11 mouse cellular contexts compared by ENCODE assay signal in the genomic region with DNA sequence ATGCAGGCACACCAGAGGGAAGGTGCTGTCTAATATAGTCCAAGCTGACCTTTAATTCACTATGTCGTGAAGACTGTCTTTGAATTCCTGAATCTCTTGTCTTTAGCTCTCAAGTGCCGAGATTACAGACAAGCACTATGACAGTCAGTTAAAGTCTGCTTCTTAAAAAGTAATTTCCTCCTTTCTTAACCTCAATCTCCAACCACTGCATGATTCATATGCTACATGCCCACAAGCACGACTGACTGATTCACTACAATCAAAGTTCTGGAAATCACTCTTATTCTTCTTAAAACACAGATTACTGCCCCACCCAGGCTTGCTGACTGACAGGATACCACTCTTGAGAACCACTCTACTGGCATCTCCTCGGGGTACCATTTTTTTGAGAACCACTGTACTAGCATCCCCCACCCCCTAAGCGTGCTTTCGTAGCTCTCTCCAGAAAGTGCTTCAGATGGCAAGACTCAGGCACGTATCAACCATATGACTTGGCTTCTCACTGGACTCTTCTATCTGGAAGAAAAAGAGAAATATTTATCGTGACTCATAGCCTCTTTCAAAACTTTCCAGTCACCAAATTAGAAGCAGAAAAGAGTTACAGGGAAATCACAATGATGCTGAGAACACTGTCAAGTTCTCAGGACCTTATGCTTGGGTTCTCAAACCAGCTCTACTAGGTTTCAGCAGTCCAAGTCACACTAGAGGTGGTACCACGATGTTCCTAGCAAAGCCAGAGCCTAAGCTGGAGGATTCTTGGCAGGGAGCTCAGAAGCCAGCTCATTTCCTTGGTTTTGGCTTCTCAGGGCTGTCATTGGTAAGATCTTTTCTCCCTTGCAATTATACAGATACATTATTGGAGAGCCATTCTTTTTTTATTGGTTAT. TPM values are rescaled to one million over a fixed set of nuclear protein-coding genes. Genes with fewer than 3 reads are reported as not detected.
DNase-seq lines count a peak whose midpoint lies in the region; ATAC-seq and TF ChIP-seq lines count a peak whose summit lies in the region.
"Had no signal": no experiment of that assay in that cellular context is flagged by ENCODE, and none has a peak within 500 bp of the region (broad histone marks: within the 10 kb centered on the region; RNA-seq: fewer than 3 reads in every experiment).

No protein-coding gene starts in this region.

- no peaks in the 10 kb centered on the region for H3K27me3 ChIP-seq in heart, adult 2 months (ENCODE audit: control insufficient read depth, insufficient read depth, low read length)
- H3K27me3 ChIP-seq in heart, embryonic 11.5 days (ENCODE audit: control insufficient read depth, insufficient read depth, low read length), result no peaks in the 10 kb centered on the region
- peaks cover 3 to 4% of the 10 kb centered on the region in 2 experiments for H3K27me3 ChIP-seq in MEL (ENCODE audit: control insufficient read depth in 1 of 2, insufficient read depth in 2 of 2, low read length in 2 of 2)
- H3K27me3 ChIP-seq in forebrain, embryonic 13.5 days, result no peaks in the 10 kb centered on the region

- H3K9me3 ChIP-seq in heart, embryonic 11.5 days (replicated peaks; ENCODE audit: control insufficient read depth, low read length), result no peaks in the 10 kb centered on the region
- no peaks in the 10 kb centered on the region for H3K9me3 ChIP-seq in MEL (replicated peaks; ENCODE audit: insufficient read depth, low read length)
- no peaks in the 10 kb centered on the region for H3K9me3 ChIP-seq in forebrain, embryonic 13.5 days (replicated peaks)

- DNase-seq in heart, adult 2 months, result peak in 1 of 2 experiments; percentile 30
- peak; percentile 46 for DNase-seq in MEL (ENCODE audit: low read depth, low spot score)
- DNase-seq in naive thymus-derived CD4-positive, alpha-beta T cell, adult 2 months (ENCODE audit: low read depth), result peak; percentile 67
- no peak for DNase-seq in right cerebral cortex, adult 18-20 months
- DNase-seq in lung, postnatal 25 days (ENCODE audit: low spot score), result no peak
- DNase-seq: adrenal gland, postnatal 14 days; cerebellum, adult 9-11 months had no signal

- no peak overlapping the region for H3K9ac ChIP-seq in heart, adult 2 months (ENCODE audit: low read depth, low read length)
- H3K9ac ChIP-seq in heart, embryonic 11.5 days (ENCODE audit: low read depth, low read length), result no peak overlapping the region
- no peak overlapping the region for H3K9ac ChIP-seq in MEL (ENCODE audit: control insufficient read depth, low read depth, low read length, poor library complexity, severe bottlenecking)
- H3K9ac ChIP-seq in forebrain, embryonic 13.5 days, result no peak overlapping the region

- no peaks in the 10 kb centered on the region for H3K79me2 ChIP-seq in heart, adult 2 months (replicated peaks; ENCODE audit: control insufficient read depth, insufficient read depth, low read length)
- H3K79me2 ChIP-seq in MEL (ENCODE audit: control insufficient read depth, insufficient read depth, low read length, poor library complexity), result no peaks in the 10 kb centered on the region

- peak overlapping the region; percentile 61 for H3K27ac ChIP-seq in heart, adult 2 months
- no peak overlapping the region for H3K27ac ChIP-seq in heart, embryonic 11.5 days (ENCODE audit: low read depth, low read length)
- no peak overlapping the region for H3K27ac ChIP-seq in MEL (ENCODE audit: control insufficient read depth, low read depth, low read length)
- H3K27ac ChIP-seq in forebrain, embryonic 13.5 days, result no peak overlapping the region

- TF ChIP-seq RAD21 in MEL (IDR thresholded peaks at IDR 0.05; ENCODE audit: low read depth, low read length), result no peak

- no peak overlapping the region for H3K4me2 ChIP-seq in heart, embryonic 11.5 days
- no peak overlapping the region for H3K4me2 ChIP-seq in forebrain, embryonic 13.5 days
- H3K4me2 ChIP-seq: liver, embryonic 11.5 days had no signal

- WGBS in heart, adult 2 months, result 47% methylated on average over 9 of the region's 9 CpGs
- WGBS in heart, embryonic 11.5 days (ENCODE audit: insufficient replicate concordance), result 66% methylated on average over 9 of the region's 9 CpGs
- 86% methylated on average over 9 of the region's 9 CpGs for WGBS in forebrain, embryonic 13.5 days

- no peak for TF ChIP-seq CTCF in heart, adult 2 months (IDR thresholded peaks at IDR 0.05)
- no peak for TF ChIP-seq CTCF in MEL (IDR thresholded peaks at IDR 0.05 in 2 of 3, conservative IDR thresholded peaks at IDR 0.05 in 1 of 3; ENCODE audit: control insufficient read depth in 1 of 3, insufficient read depth in 1 of 3, low read depth in 2 of 3, low read length in 3 of 3, poor library complexity in 1 of 3, severe bottlenecking in 1 of 3)

- H3K4me3 ChIP-seq in heart, adult 2 months, result no peak overlapping the region
- no peak overlapping the region for H3K4me3 ChIP-seq in heart, embryonic 11.5 days (ENCODE audit: low read depth, low read length)
- H3K4me3 ChIP-seq in MEL (ENCODE audit: control insufficient read depth in 1 of 2, insufficient read depth in 1 of 2, low read depth in 2 of 2, low read length in 2 of 2), result no peak overlapping the region
- H3K4me3 ChIP-seq in forebrain, embryonic 13.5 days, result no peak overlapping the region

- ATAC-seq in heart, embryonic 11.5 days (replicated peaks; ENCODE audit: insufficient number of reproducible peaks, low FRiP score, low TSS enrichment), result no peak
- ATAC-seq in granulocyte monocyte progenitor cell, adult 5-6 weeks (replicated peaks; ENCODE audit: poor library complexity, severe bottlenecking), result peak; percentile 36
- no peak for ATAC-seq in forebrain, embryonic 13.5 days

- intact Hi-C loops in heart, adult 2 months (cut with DNase I), result no loop called here

- no peak for TF ChIP-seq POLR2A in heart, adult 2 months (IDR thresholded peaks at IDR 0.05; ENCODE audit: insufficient read depth, low read depth, low read length)
- TF ChIP-seq POLR2A in MEL (IDR thresholded peaks at IDR 0.05; ENCODE audit: control insufficient read depth in 1 of 2, insufficient read depth in 1 of 2, low read depth in 1 of 2, low read length in 2 of 2, poor library complexity in 1 of 2), result no peak

- H3K4me1 ChIP-seq in heart, adult 2 months (ENCODE audit: control insufficient read depth, insufficient read depth, low read length), result peaks cover 7% of the 10 kb centered on the region
- H3K4me1 ChIP-seq in heart, embryonic 11.5 days (ENCODE audit: control insufficient read depth, insufficient read depth, low read length), result 0 out of 2 replicates have a peak, but pooled peaks cover 3% of the 10 kb centered on the region
- H3K4me1 ChIP-seq in MEL (ENCODE audit: control insufficient read depth in 1 of 2, insufficient read depth in 2 of 2, low read length in 2 of 2), result peaks cover 0 to 7% of the 10 kb centered on the region in 2 experiments; a peak in 2 of 4 replicates
- no peaks in the 10 kb centered on the region for H3K4me1 ChIP-seq in forebrain, embryonic 13.5 days

- TF ChIP-seq EP300 in heart, adult 2 months (IDR thresholded peaks at IDR 0.05; ENCODE audit: insufficient read depth, low read depth, low read length), result no peak
- TF ChIP-seq EP300 in MEL (IDR thresholded peaks at IDR 0.05; ENCODE audit: low read depth in 1 of 2, low read length in 2 of 2), result no peak

- H3K36me3 ChIP-seq in heart, adult 2 months (ENCODE audit: control insufficient read depth, insufficient read depth, low read length), result no peaks in the 10 kb centered on the region
- H3K36me3 ChIP-seq in heart, embryonic 11.5 days (ENCODE audit: control insufficient read depth, insufficient read depth, low read length), result no peaks in the 10 kb centered on the region
- peaks cover 0 to 10% of the 10 kb centered on the region in 2 experiments; a peak in 2 of 4 replicates for H3K36me3 ChIP-seq in MEL (ENCODE audit: control insufficient read depth in 1 of 2, insufficient read depth in 2 of 2, low read length in 2 of 2)
- no peaks in the 10 kb centered on the region for H3K36me3 ChIP-seq in forebrain, embryonic 13.5 days (ENCODE audit: poor library complexity, severe bottlenecking)

TF ChIP-seq in MEL, 35 proteins besides CTCF, POLR2A, EP300 and RAD21:
- TF ChIP-seq RCOR1 (IDR thresholded peaks at IDR 0.05; ENCODE audit: low read depth, low read length), result peak; percentile 95
- no peak for TF ChIP-seq ETS1 (IDR thresholded peaks at IDR 0.05; ENCODE audit: low read depth, low read length)

RNA-seq across cellular contexts. Expression of a gene that starts 12.9 kb away (rescaled TPM):
- 1 to 10 TPM; 5.2 to 7.0 TPM for total RNA-seq in heart, adult 2 months (2021)
- polyA plus RNA-seq in heart, adult 2 months (2012; rRNA removed), result 3.3 and 7.8 TPM in 2 replicates
- 8.2 and 9.0 TPM in 2 replicates for polyA plus RNA-seq in heart, embryonic 11.5 days (2014; fragmentation: Nextera tagmentation; extraction: Ambion mirVana)
- total RNA-seq in MEL (2012; rRNA removed), result 9.2 and 11.6 TPM in 2 replicates
- 1 to 10 TPM in 1 of 2 experiments, not detected in 1; 8.6 TPM for polyA plus RNA-seq in MEL (2012; ENCODE audit: insufficient read depth in 1 of 2, insufficient read length in 2 of 2, low read depth in 1 of 2, low replicate concordance in 2 of 2, missing spikeins in 1 of 2)
- 6.4 and 9.6 TPM in 2 replicates for total RNA-seq in granulocyte monocyte progenitor cell, adult 5-6 weeks (2014; fragmentation: Nextera tagmentation)
- total RNA-seq in granulocyte monocyte progenitor cell, adult 5-6 weeks (2017), result 9.9 and 24.3 TPM in 2 replicates
- 8.6 and 9.7 TPM in 2 replicates for polyA plus RNA-seq in forebrain, embryonic 13.5 days (2015; fragmentation: Nextera tagmentation; extraction: Ambion mirVana)

RNA-seq across cellular contexts. Expression of a gene that starts 16.3 kb away (rescaled TPM):
- total RNA-seq in heart, adult 2 months (2021), result 100 to 1,000 TPM; 264 to 265 TPM
- polyA plus RNA-seq in heart, adult 2 months (2012; rRNA removed), result 408 and 528 TPM in 2 replicates
- 867 and 947 TPM in 2 replicates for polyA plus RNA-seq in heart, embryonic 11.5 days (2014; fragmentation: Nextera tagmentation; extraction: Ambion mirVana)
- 58.0 and 188 TPM in 2 replicates for total RNA-seq in MEL (2012; rRNA removed)
- polyA plus RNA-seq in MEL (2012; ENCODE audit: insufficient read depth in 1 of 2, insufficient read length in 2 of 2, low read depth in 1 of 2, low replicate concordance in 2 of 2, missing spikeins in 1 of 2), result 100 to 1,000 TPM; 257 to 580 TPM
- 686 and 736 TPM in 2 replicates for total RNA-seq in granulocyte monocyte progenitor cell, adult 5-6 weeks (2014; fragmentation: Nextera tagmentation)
- 783 and 809 TPM in 2 replicates for total RNA-seq in granulocyte monocyte progenitor cell, adult 5-6 weeks (2017)
- polyA plus RNA-seq in forebrain, embryonic 13.5 days (2015; fragmentation: Nextera tagmentation; extraction: Ambion mirVana), result 895 and 906 TPM in 2 replicates

Comparison
In these comparisons a context has a peak if more than half of its experiments do, and no peak if none do; other contexts are left out.
1. DNase-seq: peak in MEL (single experiment) and naive thymus-derived CD4-positive, alpha-beta T cell, adult 2 months (single experiment); none in right cerebral cortex, adult 18-20 months (single experiment) and lung, postnatal 25 days (single experiment).